Mouse (Mus musculus) midbrain, postnatal 0 days (tissue): ENCODE measurements at regions not wholly inside any gene's neighbourhood (a gene's known extent, or its start where the extent isn't known, plus 50 kb on each side); places are given as distances from the start of the nearest gene placed in this dataset.

ENCODE experiments used
- ATAC-seq: fragments of 200-750 bp; cut with Nextera tagmentation; 2 replicates; pipeline ENCODE4 v1.8.0; 2017; ENCODE audit warnings: moderate number of reproducible peaks, mild to moderate bottlenecking, moderate TSS enrichment, moderate library complexity; ENCODE audit not compliant: low FRiP score
- DNase-seq: peaks from one replicate; pipeline ENCODE4 v3.0.0-alpha.2; 2015; ENCODE audit warnings: low spot score
- H3K27ac ChIP-seq: fragments of 300-500 bp; sonication (generic); 2 replicates; pipeline ENCODE4 v1.5.1; 2014; ENCODE audit warnings: low read depth, mild to moderate bottlenecking, low read length, mixed read lengths
- H3K27me3 ChIP-seq: fragments of 300-500 bp; sonication (generic); 2 replicates; pipeline ENCODE4 v1.6.1; 2014; ENCODE audit warnings: low read length, control low read depth, mixed read lengths; ENCODE audit not compliant: insufficient read depth
- H3K36me3 ChIP-seq: fragments of 300-500 bp; sonication (generic); 2 replicates; pipeline ENCODE4 v1.6.1; 2014; ENCODE audit warnings: low read length, control low read depth, mixed read lengths; ENCODE audit not compliant: insufficient read depth
- H3K4me1 ChIP-seq: fragments of 300-500 bp; sonication (generic); 2 replicates; pipeline ENCODE4 v1.6.1; 2014; ENCODE audit warnings: mild to moderate bottlenecking, control low read depth, antibody characterized with exemption, low read length, mixed read lengths; ENCODE audit not compliant: insufficient read depth
- H3K4me2 ChIP-seq: fragments of 300-500 bp; sonication (generic); 2 replicates; pipeline ENCODE4 v1.6.1; 2014; ENCODE audit warnings: low read depth, mild to moderate bottlenecking, low read length, mixed read lengths; ENCODE audit not compliant: poor library complexity, severe bottlenecking
- H3K4me3 ChIP-seq: fragments of 300-500 bp; sonication (generic); 2 replicates; pipeline ENCODE4 v1.5.1; 2014; ENCODE audit warnings: low read depth, mild to moderate bottlenecking, low read length, moderate library complexity
- H3K9ac ChIP-seq: fragments of 300-500 bp; sonication (generic); replicated peaks from 2 replicates; pipeline ENCODE4 v1.6.1; 2014; ENCODE audit warnings: mild to moderate bottlenecking, low read length, moderate library complexity, mixed read lengths; ENCODE audit not compliant: poor library complexity, severe bottlenecking
- H3K9me3 ChIP-seq: fragments of 300-500 bp; sonication (generic); 2 replicates; pipeline ENCODE4 v1.6.1; 2016; ENCODE audit warnings: low read length, control low read depth
- CTCF ChIP-seq: IDR thresholded peaks from 2 replicates; pipeline ENCODE4 v1.5.1; 2016; ENCODE audit warnings: antibody characterized with exemption, mild to moderate bottlenecking
- WGBS: fragments of 180-500 bp; shearing (Covaris S2); extraction: QIAGEN DNeasy Blood & Tissue Kit; methylation state at CpG from one replicate; pipeline ENCODE4 v1.1.7; 2014; 5-methylcytosine and 5-hydroxymethylcytosine counted together

DNA sequence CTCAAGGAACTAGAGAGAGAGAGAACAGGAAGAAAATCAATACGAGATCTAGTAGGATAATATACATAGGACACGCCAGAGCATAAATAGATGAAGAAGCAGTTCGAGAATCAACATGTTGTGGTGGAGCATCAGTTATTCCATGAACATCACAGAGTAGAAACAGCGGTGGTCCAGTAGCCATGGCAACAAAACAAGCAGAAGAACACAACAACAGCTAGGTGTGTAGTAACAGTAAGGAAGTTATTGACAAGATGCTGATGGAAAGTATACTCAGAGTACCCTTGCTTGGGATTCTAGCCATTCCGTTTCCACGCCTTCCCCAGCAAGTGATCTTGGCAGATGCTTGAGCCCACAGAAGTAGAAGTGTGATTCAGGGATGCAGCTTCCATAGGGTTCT is 317.3 kb upstream of the Klf3 start:
- Histone ChIP-seq H3K9me3 (no peaks in the 10 kb centered on the region), H3K27ac (no peak overlapping the region), H3K4me3 (no peak overlapping the region), H3K27me3 (no peaks in the 10 kb centered on the region), H3K36me3 (no peaks in the 10 kb centered on the region), H3K9ac (no peak overlapping the region), H3K4me1 (peaks cover 6% of the 10 kb centered on the region; the same call in 1 of the 2 replicates), H3K4me2 (no peak overlapping the region)
- 96% methylated on average over 6 of the region's 6 CpGs for WGBS
- ATAC-seq: no peak
- no peak for DNase-seq
- TF ChIP-seq CTCF: no peak

DNA sequence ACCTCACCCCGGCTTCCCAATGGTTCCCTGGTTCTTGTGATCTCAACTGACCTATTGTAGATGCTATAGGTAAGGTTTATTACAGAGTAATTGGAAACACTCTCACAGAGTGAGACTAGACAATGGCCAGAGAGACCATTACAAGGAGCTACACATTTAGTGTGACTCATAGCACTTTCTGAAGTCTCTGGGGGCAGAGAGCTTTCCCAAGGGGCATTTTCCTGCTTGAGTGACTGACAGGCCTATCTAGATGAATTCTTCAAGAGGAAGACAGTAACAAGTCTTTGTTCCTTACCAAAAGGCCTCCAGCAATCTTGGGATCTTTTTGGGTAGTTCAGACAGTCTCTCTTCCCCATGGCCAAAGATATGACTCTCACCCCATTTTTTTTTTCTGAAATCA is 316.4 kb upstream of the Klf3 start:
- no peak for TF ChIP-seq CTCF
- DNase-seq (no peak), ATAC-seq (no peak)
- WGBS: 96% methylated on average over 1 of the region's 1 CpGs
- Histone ChIP-seq H3K9ac (no peak overlapping the region), H3K9me3 (no peaks in the 10 kb centered on the region), H3K36me3 (no peaks in the 10 kb centered on the region), H3K4me3 (no peak overlapping the region), H3K27ac (no peak overlapping the region), H3K4me1 (peaks cover 6% of the 10 kb centered on the region; the same call in 1 of the 2 replicates), H3K4me2 (no peak overlapping the region), H3K27me3 (no peaks in the 10 kb centered on the region)

DNA sequence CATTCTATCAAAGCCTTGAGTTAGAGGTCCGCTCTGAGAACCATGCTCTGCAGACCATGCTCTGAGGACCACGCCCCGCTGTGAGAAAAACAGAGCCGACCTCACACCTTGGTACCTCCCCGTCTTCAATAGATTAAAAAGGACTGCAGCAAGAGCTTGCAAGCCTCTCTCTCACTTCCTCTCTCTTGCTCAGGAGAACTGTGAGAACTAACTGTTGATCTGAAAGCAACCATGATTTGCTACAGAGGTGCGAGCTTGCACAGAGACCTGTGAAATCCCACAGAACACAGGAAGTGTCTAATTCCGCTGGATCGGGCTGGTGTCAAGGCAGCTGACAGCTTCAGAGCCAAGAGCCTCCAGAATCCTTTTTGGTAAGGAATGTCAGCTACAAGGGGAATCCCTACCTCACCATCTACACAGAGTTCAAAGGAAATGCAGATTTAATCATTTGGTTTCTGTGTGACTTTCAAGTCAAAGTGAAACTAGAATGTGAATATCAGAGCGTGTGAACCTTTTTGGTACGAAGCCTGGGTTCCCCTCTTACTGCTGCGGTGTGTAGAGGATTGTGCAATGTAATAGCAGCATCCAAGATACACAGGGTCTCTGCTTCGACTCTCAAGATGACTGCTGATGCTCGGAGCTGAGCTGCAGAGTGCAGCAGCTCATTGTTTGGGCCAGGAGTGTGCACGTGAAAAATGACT is 315.3 kb upstream of the Klf3 start:
- H3K4me1 ChIP-seq: peaks cover 6% of the 10 kb centered on the region; the same call in 1 of the 2 replicates
- no peak overlapping the region for H3K27ac ChIP-seq
- no peaks in the 10 kb centered on the region for H3K36me3 ChIP-seq
- no peak for DNase-seq
- WGBS: 79% methylated on average over 14 of the region's 14 CpGs
- no peak for TF ChIP-seq CTCF
- no peak overlapping the region for H3K4me2 ChIP-seq
- H3K4me3 ChIP-seq: no peak overlapping the region
- H3K9me3 ChIP-seq: no peaks in the 10 kb centered on the region
- H3K9ac ChIP-seq: no peak overlapping the region
- no peaks in the 10 kb centered on the region for H3K27me3 ChIP-seq
- ATAC-seq: no peak

DNA sequence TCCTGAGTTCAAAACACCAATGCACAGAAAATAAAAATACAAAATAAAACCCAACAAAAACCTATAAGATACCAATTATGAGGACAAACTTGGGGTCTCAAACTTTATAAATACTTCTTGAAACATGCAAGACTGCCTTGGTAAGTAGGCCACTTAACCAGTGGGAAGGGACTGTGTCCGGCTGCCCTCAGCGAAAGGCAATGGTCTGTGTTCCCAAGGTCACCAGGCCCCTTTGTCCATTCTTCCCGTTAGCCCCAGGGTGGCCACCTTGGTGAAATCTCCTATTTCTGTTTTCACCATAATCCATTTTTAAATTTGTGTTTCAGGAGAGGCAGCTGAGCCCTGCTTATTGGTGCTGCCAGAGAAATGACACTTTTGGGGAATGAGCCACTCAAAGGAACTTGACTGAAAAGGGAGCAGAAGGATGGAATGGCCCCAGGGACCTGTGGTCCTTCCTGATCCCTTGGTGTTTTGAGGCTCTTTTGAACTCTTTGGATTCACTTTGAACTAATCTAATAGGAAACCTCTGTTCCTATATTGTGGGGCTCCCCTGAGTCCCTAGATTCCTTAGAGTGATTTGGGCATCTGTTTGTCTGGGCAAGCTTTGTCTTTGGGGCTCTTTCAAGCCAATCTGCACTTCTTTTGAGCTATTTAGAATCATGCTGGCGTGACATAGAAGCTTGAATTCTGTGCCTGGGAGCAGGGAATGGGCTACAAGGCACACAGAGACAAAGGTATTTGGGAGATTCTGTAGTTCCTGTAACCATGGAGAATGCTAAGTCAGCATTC is 313.3 kb upstream of the Klf3 start:
- no peak for TF ChIP-seq CTCF
- WGBS: 37% methylated on average over 4 of the region's 4 CpGs
- DNase-seq: no peak
- no peak for ATAC-seq
- Histone ChIP-seq H3K9ac (no peak overlapping the region), H3K4me1 (peaks cover 6% of the 10 kb centered on the region; the same call in 1 of the 2 replicates), H3K4me3 (no peak overlapping the region), H3K27ac (peak overlapping the region; percentile 43), H3K4me2 (no peak overlapping the region), H3K27me3 (no peaks in the 10 kb centered on the region), H3K9me3 (no peaks in the 10 kb centered on the region), H3K36me3 (no peaks in the 10 kb centered on the region)

DNA sequence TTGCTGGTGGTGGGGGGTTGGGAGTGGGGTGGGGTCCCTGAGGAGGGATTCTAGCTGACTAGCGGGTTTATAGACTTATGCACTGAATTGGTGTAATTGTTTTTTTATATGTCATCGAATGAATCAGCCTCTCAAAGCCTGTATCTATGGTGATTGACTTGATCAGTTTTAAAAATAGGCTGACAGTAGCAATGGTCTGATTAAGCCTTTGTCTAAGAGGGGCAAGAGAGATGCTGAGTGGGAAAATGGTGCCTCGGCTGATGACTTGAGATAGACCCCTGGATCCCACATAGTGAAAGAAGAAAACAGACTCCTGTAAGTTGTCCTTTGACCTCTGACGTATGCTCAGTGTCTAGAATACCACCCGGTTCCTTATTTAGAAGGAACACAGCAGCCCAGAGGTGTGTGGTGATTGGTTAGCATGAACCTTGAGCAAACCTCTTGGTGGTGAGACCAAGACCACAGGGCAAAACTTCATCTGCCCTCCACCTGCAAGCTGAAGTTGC is 312.7 kb upstream of the Klf3 start:
- H3K4me2 ChIP-seq: no peak overlapping the region
- H3K27me3 ChIP-seq: no peaks in the 10 kb centered on the region
- ATAC-seq (no peak), DNase-seq (no peak)
- no peaks in the 10 kb centered on the region for H3K36me3 ChIP-seq
- H3K4me3 ChIP-seq: no peak overlapping the region
- H3K4me1 ChIP-seq: peaks cover 6% of the 10 kb centered on the region; the same call in 1 of the 2 replicates
- no peaks in the 10 kb centered on the region for H3K9me3 ChIP-seq
- WGBS: 18% methylated on average over 5 of the region's 5 CpGs
- H3K9ac ChIP-seq: no peak overlapping the region
- no peak for TF ChIP-seq CTCF
- H3K27ac ChIP-seq: peak overlapping the region; percentile 43; the same call in 1 of the 2 replicates

DNA sequence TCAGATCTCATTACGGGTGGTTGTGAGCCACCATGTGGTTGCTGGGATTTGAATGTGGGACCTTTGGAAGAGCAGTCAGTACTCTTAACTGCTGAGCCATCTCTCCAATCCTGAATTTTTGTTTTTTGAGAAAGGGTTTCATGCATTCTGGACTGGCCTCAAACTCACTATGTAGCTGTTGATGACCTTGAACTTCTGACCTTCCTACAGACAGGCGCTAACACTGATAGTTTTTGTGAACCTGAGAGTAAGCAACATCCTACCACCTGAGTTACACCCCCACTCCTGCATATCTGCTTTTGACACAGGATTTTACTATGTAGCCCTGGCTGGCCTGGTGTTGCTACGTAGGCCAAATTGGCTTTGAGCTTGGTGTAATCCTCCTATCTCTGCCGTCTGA is 308.8 kb upstream of the Klf3 start:
- H3K36me3 ChIP-seq: no peaks in the 10 kb centered on the region
- no peaks in the 10 kb centered on the region for H3K27me3 ChIP-seq
- H3K9ac ChIP-seq: no peak overlapping the region
- 94% methylated on average over 4 of the region's 4 CpGs for WGBS
- no peak overlapping the region for H3K4me2 ChIP-seq
- H3K4me1 ChIP-seq: peaks cover 6% of the 10 kb centered on the region; the same call in 1 of the 2 replicates
- no peak for ATAC-seq
- no peaks in the 10 kb centered on the region for H3K9me3 ChIP-seq
- TF ChIP-seq CTCF: no peak
- H3K27ac ChIP-seq: no peak overlapping the region
- DNase-seq: no peak
- no peak overlapping the region for H3K4me3 ChIP-seq
